Mouse (Mus musculus): ENCODE data around the gene Zfp1. TPM values are rescaled to one million over a fixed set of nuclear protein-coding genes. Genes with fewer than 3 reads are reported as not detected.

Gene Zfp1
- polyA plus RNA-seq, 1 experiment from 2014 or later = 25.5 TPM

DNA sequence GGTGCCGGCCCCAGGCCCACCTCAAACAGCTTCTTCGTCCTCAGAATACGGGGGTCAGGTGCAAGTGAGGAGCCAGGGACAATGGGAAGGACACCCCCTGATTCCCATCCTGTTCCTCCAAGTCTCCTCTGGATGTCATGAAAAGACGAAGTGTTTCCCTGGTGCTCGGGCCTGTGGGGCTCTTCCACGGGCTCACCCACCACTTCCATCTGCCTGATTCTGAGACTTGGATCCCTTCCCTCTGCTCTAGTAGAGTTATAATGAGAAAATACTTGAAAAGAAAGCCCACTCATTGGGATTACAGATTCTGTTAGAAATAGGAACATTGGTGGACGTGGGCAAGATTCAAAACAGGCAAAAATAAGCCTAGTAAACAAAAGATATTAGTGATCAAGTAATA is 35.6 kb downstream of the Zfp1 start:
- no peak overlapping the region for H3K9ac ChIP-seq (ENCODE audit: low read depth, low read length)
- H3K9me3 ChIP-seq (ENCODE audit: control insufficient read depth, low read length) = no peaks in the 10 kb centered on the region
- H3K27me3 ChIP-seq (replicated peaks; ENCODE audit: control insufficient read depth, insufficient read depth, low read length) = no peaks in the 10 kb centered on the region
- WGBS = 86% methylated on average over 7 of the region's 7 CpGs
- no peaks in the 10 kb centered on the region for H3K36me3 ChIP-seq (ENCODE audit: control insufficient read depth, insufficient read depth, low read length)
- no peak for ATAC-seq
- no peak overlapping the region for H3K4me2 ChIP-seq (ENCODE audit: low read length)
- H3K27ac ChIP-seq (ENCODE audit: low read depth, low read length) = no peak overlapping the region
- no peaks in the 10 kb centered on the region for H3K4me1 ChIP-seq (ENCODE audit: control insufficient read depth, insufficient read depth, low read depth, low read length)
- H3K4me3 ChIP-seq (ENCODE audit: low read length) = no peak overlapping the region

GRCm38 (mm10) chr8:111680423-111681028 is 37.3 kb downstream of the Zfp1 start:
- WGBS = 38% methylated on average over 17 of the region's 17 CpGs
- Histone ChIP-seq H3K4me1 (ENCODE audit: control insufficient read depth, insufficient read depth, low read depth, low read length) (no peaks in the 10 kb centered on the region), H3K9me3 (ENCODE audit: control insufficient read depth, low read length) (no peaks in the 10 kb centered on the region), H3K36me3 (ENCODE audit: control insufficient read depth, insufficient read depth, low read length) (no peaks in the 10 kb centered on the region), H3K27ac (ENCODE audit: low read depth, low read length) (no peak overlapping the region), H3K4me2 (ENCODE audit: low read length) (peak overlapping the region; percentile 29), H3K4me3 (ENCODE audit: low read length) (no peak overlapping the region), H3K27me3 (replicated peaks; ENCODE audit: control insufficient read depth, insufficient read depth, low read length) (no peaks in the 10 kb centered on the region), H3K9ac (ENCODE audit: low read depth, low read length) (no peak overlapping the region)
- peak; percentile 54; the same call in 1 of the 2 replicates for ATAC-seq

- Histone ChIP-seq H3K27ac (ENCODE audit: low read depth, low read length) (no peak overlapping the region), H3K4me2 (ENCODE audit: low read length) (no peak overlapping the region)
- 47% methylated on average over 11 of the region's 11 CpGs for WGBS
Measured at GRCm38 (mm10) chr8:111681153-111681552, 38.0 kb downstream of the Zfp1 start.

GRCm38 (mm10) chr8:111682521-111682920 is 39.3 kb downstream of the Zfp1 start:
- ATAC-seq = no peak
- no peak overlapping the region for H3K4me3 ChIP-seq (ENCODE audit: low read length)
- no peaks in the 10 kb centered on the region for H3K27me3 ChIP-seq (replicated peaks; ENCODE audit: control insufficient read depth, insufficient read depth, low read length)
- no peak overlapping the region for H3K27ac ChIP-seq (ENCODE audit: low read depth, low read length)
- H3K9ac ChIP-seq (ENCODE audit: low read depth, low read length) = no peak overlapping the region
- no peaks in the 10 kb centered on the region for H3K9me3 ChIP-seq (ENCODE audit: control insufficient read depth, low read length)
- WGBS = 32% methylated on average over 9 of the region's 9 CpGs
- no peak overlapping the region for H3K4me2 ChIP-seq (ENCODE audit: low read length)
- no peaks in the 10 kb centered on the region for H3K4me1 ChIP-seq (ENCODE audit: control insufficient read depth, insufficient read depth, low read depth, low read length)
- H3K36me3 ChIP-seq (ENCODE audit: control insufficient read depth, insufficient read depth, low read length) = no peaks in the 10 kb centered on the region

More at GRCm38 (mm10) chr8:111681153-111681552, 38.0 kb downstream of the Zfp1 start:
- no peaks in the 10 kb centered on the region for H3K4me1 ChIP-seq (ENCODE audit: control insufficient read depth, insufficient read depth, low read depth, low read length)
- no peaks in the 10 kb centered on the region for H3K27me3 ChIP-seq (replicated peaks; ENCODE audit: control insufficient read depth, insufficient read depth, low read length)
- no peaks in the 10 kb centered on the region for H3K9me3 ChIP-seq (ENCODE audit: control insufficient read depth, low read length)
- H3K9ac ChIP-seq (ENCODE audit: low read depth, low read length) = no peak overlapping the region
- H3K36me3 ChIP-seq (ENCODE audit: control insufficient read depth, insufficient read depth, low read length) = no peaks in the 10 kb centered on the region
- ATAC-seq = 0 out of 2 replicates have a peak, but pooled peaks have one; percentile 40
- H3K4me3 ChIP-seq (ENCODE audit: low read length) = no peak overlapping the region

DNA sequence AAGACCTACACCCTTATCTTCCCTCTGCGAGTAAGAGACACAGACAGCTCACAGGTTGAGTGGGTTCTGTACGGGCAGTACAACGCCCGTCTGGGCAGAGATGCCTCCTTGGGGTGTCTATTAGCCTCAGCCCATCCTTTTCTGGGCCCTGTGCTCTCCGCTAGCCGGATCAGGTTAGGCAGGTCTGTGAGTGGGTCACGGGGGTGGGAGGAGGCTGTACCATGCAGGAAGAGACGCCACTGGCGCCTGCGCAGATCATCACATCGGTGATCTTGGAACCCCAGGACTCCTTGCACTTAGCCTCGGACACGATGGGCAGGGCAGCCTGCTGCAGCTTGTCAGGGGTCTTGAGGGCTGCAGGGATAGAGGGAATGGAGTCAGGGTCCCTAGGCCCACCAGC is 43.7 kb downstream of the Zfp1 start:
- Histone ChIP-seq H3K4me3 (ENCODE audit: low read length) (no peak overlapping the region), H3K4me1 (ENCODE audit: control insufficient read depth, insufficient read depth, low read depth, low read length) (no peaks in the 10 kb centered on the region), H3K9ac (ENCODE audit: low read depth, low read length) (no peak overlapping the region), H3K36me3 (ENCODE audit: control insufficient read depth, insufficient read depth, low read length) (no peaks in the 10 kb centered on the region), H3K27me3 (replicated peaks; ENCODE audit: control insufficient read depth, insufficient read depth, low read length) (no peaks in the 10 kb centered on the region), H3K27ac (ENCODE audit: low read depth, low read length) (no peak overlapping the region), H3K4me2 (ENCODE audit: low read length) (no peak overlapping the region), H3K9me3 (ENCODE audit: control insufficient read depth, low read length) (no peaks in the 10 kb centered on the region)
- no peak for ATAC-seq
- WGBS = 85% methylated on average over 13 of the region's 13 CpGs

- H3K4me3 ChIP-seq (ENCODE audit: low read length) = no peak within 1 kb of the TSS
- no peak within 1 kb of the TSS for H3K9ac ChIP-seq (ENCODE audit: low read depth, low read length)
- 91% methylated on average over 2 of the region's 2 CpGs for WGBS
- no peaks in the 10 kb centered on the region for H3K36me3 ChIP-seq (ENCODE audit: control insufficient read depth, insufficient read depth, low read length)
- no peak within 1 kb of the TSS for H3K4me2 ChIP-seq (ENCODE audit: low read length)
- H3K27me3 ChIP-seq (replicated peaks; ENCODE audit: control insufficient read depth, insufficient read depth, low read length) = no peaks in the 10 kb centered on the region
- no peak within 1 kb of the TSS for H3K27ac ChIP-seq (ENCODE audit: low read depth, low read length)
- no peak for ATAC-seq
- no peaks in the 10 kb centered on the region for H3K9me3 ChIP-seq (ENCODE audit: control insufficient read depth, low read length)
- no peaks in the 10 kb centered on the region for H3K4me1 ChIP-seq (ENCODE audit: control insufficient read depth, insufficient read depth, low read depth, low read length)
Measured at GRCm38 (mm10) chr8:111690960-111691445, 47.8 kb downstream of the Zfp1 start, which contains the start of gene Ctrb1. Gene Ctrb1, minus strand, starts transcription at chr8:111691010.

DNA sequence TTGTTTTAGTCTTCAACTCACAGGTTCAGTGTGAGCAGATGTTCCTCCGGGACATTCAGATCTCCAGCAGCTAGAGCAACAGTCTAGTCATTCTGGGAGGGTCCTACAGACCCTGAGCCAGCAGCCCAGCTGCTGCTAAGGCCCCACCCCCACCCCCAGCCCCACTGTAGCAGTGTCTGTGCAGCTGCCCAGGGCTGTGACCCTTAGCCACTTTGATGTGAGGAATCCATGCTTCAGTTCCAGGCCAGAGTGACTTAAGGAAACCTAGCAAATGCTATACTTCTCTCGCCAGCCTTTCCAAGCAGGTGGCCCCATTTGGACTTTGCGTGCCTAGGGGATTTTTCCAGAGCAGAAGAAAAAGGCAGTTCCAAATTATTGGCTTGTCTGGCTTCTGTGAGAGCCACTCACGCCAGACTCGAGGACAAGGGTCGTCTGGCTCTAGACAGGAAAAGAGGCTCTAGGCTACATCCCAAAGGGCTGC is 50.1 kb downstream of the Zfp1 start:
- Histone ChIP-seq H3K27ac (ENCODE audit: low read depth, low read length) (no peak overlapping the region), H3K4me1 (ENCODE audit: control insufficient read depth, insufficient read depth, low read depth, low read length) (no peaks in the 10 kb centered on the region), H3K36me3 (ENCODE audit: control insufficient read depth, insufficient read depth, low read length) (no peaks in the 10 kb centered on the region), H3K9me3 (ENCODE audit: control insufficient read depth, low read length) (no peaks in the 10 kb centered on the region), H3K9ac (ENCODE audit: low read depth, low read length) (no peak overlapping the region), H3K27me3 (replicated peaks; ENCODE audit: control insufficient read depth, insufficient read depth, low read length) (no peaks in the 10 kb centered on the region), H3K4me3 (ENCODE audit: low read length) (no peak overlapping the region), H3K4me2 (ENCODE audit: low read length) (no peak overlapping the region)
- 62% methylated on average over 6 of the region's 6 CpGs for WGBS
- ATAC-seq = no peak

DNA sequence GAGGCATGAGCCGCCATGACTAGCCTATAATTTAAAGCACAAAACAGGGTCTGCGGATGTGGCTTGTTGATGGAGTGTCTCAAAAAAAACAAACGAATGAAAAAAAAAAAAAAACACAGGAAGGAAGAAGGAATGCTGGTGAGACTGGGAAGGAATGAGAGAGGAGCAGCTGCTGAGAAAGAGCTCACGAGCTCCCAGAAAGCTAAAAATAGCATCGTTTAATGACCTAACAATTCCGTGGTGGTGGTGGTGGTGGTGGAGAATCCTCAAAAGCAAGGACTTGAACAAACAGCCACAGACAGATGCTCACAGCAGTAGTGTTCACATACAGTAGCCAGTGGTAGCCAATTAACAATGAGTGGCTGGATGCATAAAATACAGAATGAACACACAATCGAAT is 52.2 kb downstream of the Zfp1 start:
- no peak for ATAC-seq
- Histone ChIP-seq H3K4me3 (ENCODE audit: low read length) (no peak overlapping the region), H3K27ac (ENCODE audit: low read depth, low read length) (no peak overlapping the region), H3K9ac (ENCODE audit: low read depth, low read length) (no peak overlapping the region), H3K9me3 (ENCODE audit: control insufficient read depth, low read length) (no peaks in the 10 kb centered on the region), H3K4me2 (ENCODE audit: low read length) (no peak overlapping the region), H3K36me3 (ENCODE audit: control insufficient read depth, insufficient read depth, low read length) (no peaks in the 10 kb centered on the region), H3K4me1 (ENCODE audit: control insufficient read depth, insufficient read depth, low read depth, low read length) (no peaks in the 10 kb centered on the region), H3K27me3 (replicated peaks; ENCODE audit: control insufficient read depth, insufficient read depth, low read length) (no peaks in the 10 kb centered on the region)
- 73% methylated on average over 7 of the region's 7 CpGs for WGBS

DNA sequence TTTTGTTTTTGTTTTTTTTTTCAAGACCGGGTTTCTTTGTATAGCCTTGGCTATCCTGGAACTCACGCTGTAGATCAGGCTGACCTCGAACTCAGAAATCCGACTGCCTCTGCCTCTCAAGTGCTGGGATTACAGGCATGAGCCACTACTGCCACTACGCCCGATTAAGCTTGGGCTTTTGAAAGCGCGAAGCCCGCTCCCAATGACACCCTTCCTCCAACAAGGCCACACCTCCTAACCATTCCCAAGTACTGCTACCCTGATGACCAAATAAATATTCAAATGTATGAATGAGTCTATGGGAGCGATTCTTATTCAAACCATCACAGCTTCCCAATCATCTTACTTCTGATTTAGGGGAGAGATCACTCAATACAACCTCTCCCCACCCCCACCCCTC is 54.5 kb downstream of the Zfp1 start:
- Histone ChIP-seq H3K36me3 (ENCODE audit: control insufficient read depth, insufficient read depth, low read length) (no peaks in the 10 kb centered on the region), H3K4me1 (ENCODE audit: control insufficient read depth, insufficient read depth, low read depth, low read length) (no peaks in the 10 kb centered on the region), H3K9me3 (ENCODE audit: control insufficient read depth, low read length) (no peaks in the 10 kb centered on the region), H3K27ac (ENCODE audit: low read depth, low read length) (no peak overlapping the region), H3K27me3 (replicated peaks; ENCODE audit: control insufficient read depth, insufficient read depth, low read length) (no peaks in the 10 kb centered on the region), H3K4me2 (ENCODE audit: low read length) (no peak overlapping the region), H3K4me3 (ENCODE audit: low read length) (no peak overlapping the region), H3K9ac (ENCODE audit: low read depth, low read length) (no peak overlapping the region)
- WGBS = 79% methylated on average over 10 of the region's 10 CpGs
- no peak for ATAC-seq

Measured in hindbrain, embryonic 16.5 days (tissue).